ENCODE assay signal across 9 mouse cellular contexts in genomic region chr17:29322603-29322962, GRCm38 (mm10). TPM values are rescaled to one million over a fixed set of nuclear protein-coding genes. Genes with fewer than 3 reads are reported as not detected.
DNase-seq lines count a peak whose midpoint lies in the region; ATAC-seq and TF ChIP-seq lines count a peak whose summit lies in the region.
"Had no signal": no experiment of that assay in that cellular context is flagged by ENCODE, and none has a peak within 500 bp of the region (broad histone marks: within the 10 kb centered on the region; RNA-seq: fewer than 3 reads in every experiment).

No protein-coding gene starts in this region.

- peaks cover 44% of the 10 kb centered on the region for H3K27me3 ChIP-seq in heart, embryonic 14.5 days (ENCODE audit: control insufficient read depth, insufficient read depth, low read length)
- H3K27me3 ChIP-seq in limb, embryonic 14.5 days (ENCODE audit: control insufficient read depth, insufficient read depth, low read length): peaks cover 33% of the 10 kb centered on the region

- no peak for DNase-seq in heart, postnatal 36 days
- peak; percentile 57 for DNase-seq in forelimb bud, embryonic 11.5 days (ENCODE audit: low read depth, low spot score)
- DNase-seq in limb, embryonic 14.5 days (ENCODE audit: low spot score): no peak
- DNase-seq in retina, embryonic 14.5 days (ENCODE audit: low spot score): peak; percentile 42
- no peak for DNase-seq in spleen, adult 12 weeks (ENCODE audit: low spot score)
- DNase-seq in T-cell, adult 2 months (ENCODE audit: low spot score): no peak
- DNase-seq in layer of hippocampus, postnatal 36 days: no peak

- H3K9ac ChIP-seq in heart, embryonic 14.5 days (ENCODE audit: low read length): no peak overlapping the region
- H3K9ac ChIP-seq in limb, embryonic 14.5 days (ENCODE audit: low read depth, low read length, severe bottlenecking): no peak overlapping the region

- no peak overlapping the region; a peak in 1 of 4 replicates for H3K4me3 ChIP-seq in heart, embryonic 14.5 days (ENCODE audit: control insufficient read depth in 1 of 2, insufficient read depth in 1 of 2, low read depth in 1 of 2, low read length in 2 of 2)
- H3K4me3 ChIP-seq in limb, embryonic 14.5 days (replicated peaks; ENCODE audit: low read length): peak overlapping the region; percentile 14; the same call in 1 of the 2 replicates
- H3K4me3 ChIP-seq: myocyte had no signal

- TF ChIP-seq POLR2A in limb, embryonic 14.5 days (IDR thresholded peaks at IDR 0.05; ENCODE audit: borderline replicate concordance, extremely low read depth, insufficient read depth, insufficient read length): no peak

- H3K4me1 ChIP-seq in heart, embryonic 14.5 days (ENCODE audit: control insufficient read depth in 2 of 2, insufficient read depth in 2 of 2, low read length in 2 of 2): peaks cover 17 to 20% of the 10 kb centered on the region in 2 experiments
- H3K4me1 ChIP-seq in limb, embryonic 14.5 days (ENCODE audit: control insufficient read depth, insufficient read depth, low read length): peaks cover 21% of the 10 kb centered on the region; the same call in 1 of the 2 replicates

- ATAC-seq in heart, embryonic 14.5 days (ENCODE audit: insufficient number of reproducible peaks, insufficient read depth, low FRiP score, low read depth): no peak
- ATAC-seq in limb, embryonic 14.5 days (ENCODE audit: low FRiP score, low read depth): 0 out of 2 replicates have a peak, but pooled peaks have one; percentile 14

- no peak overlapping the region for H3K27ac ChIP-seq in heart, embryonic 14.5 days (replicated peaks in 1 of 2; ENCODE audit: control insufficient read depth in 1 of 2, insufficient read depth in 1 of 2, low read depth in 2 of 2, low read length in 2 of 2)
- no peak overlapping the region for H3K27ac ChIP-seq in limb, embryonic 14.5 days (replicated peaks; ENCODE audit: low read depth, low read length)

- peak overlapping the region; percentile 49 for H3K4me2 ChIP-seq in heart, embryonic 14.5 days (ENCODE audit: low read length)
- H3K4me2 ChIP-seq in limb, embryonic 14.5 days (replicated peaks; ENCODE audit: low read depth, low read length, severe bottlenecking): peak overlapping the region; percentile 20

- 25% methylated on average over 18 of the region's 18 CpGs for WGBS in heart, embryonic 14.5 days
- WGBS in limb, embryonic 14.5 days: 8% methylated on average over 18 of the region's 18 CpGs

- no peaks in the 10 kb centered on the region for H3K36me3 ChIP-seq in heart, embryonic 14.5 days (ENCODE audit: control insufficient read depth, insufficient read depth, low read length)
- no peaks in the 10 kb centered on the region for H3K36me3 ChIP-seq in limb, embryonic 14.5 days (ENCODE audit: control insufficient read depth, insufficient read depth, low read length)

- intact Hi-C loops in heart, postnatal 36 days (cut with DNase I): no loop called here

- no peaks in the 10 kb centered on the region for H3K9me3 ChIP-seq in heart, embryonic 14.5 days (ENCODE audit: control insufficient read depth, low read length)
- H3K9me3 ChIP-seq in limb, embryonic 14.5 days (ENCODE audit: control insufficient read depth, low read length): no peaks in the 10 kb centered on the region

RNA-seq across cellular contexts. Expression of gene Pi16, which starts 5.1 kb away (rescaled TPM):
- polyA plus RNA-seq in heart, embryonic 14.5 days (2014; fragmentation: Nextera tagmentation; extraction: Ambion mirVana): 0.77 and 1.1 TPM in 2 replicates
- 10 to 100 TPM; 35.9 to 42.4 TPM for total RNA-seq in heart, postnatal 36 days (2021)
- polyA plus RNA-seq in limb, embryonic 14.5 days (2012; rRNA removed): 2.0 and 2.6 TPM in 2 replicates
- 1.4 and 2.2 TPM in 2 replicates for polyA plus RNA-seq in limb, embryonic 14.5 days (2014; fragmentation: Nextera tagmentation; extraction: Ambion mirVana)
- total RNA-seq in layer of hippocampus, postnatal 36 days (2021): 1 to 10 TPM; 1.2 to 1.4 TPM

RNA-seq across cellular contexts. Expression of gene Mtch1, which starts 25.2 kb away (rescaled TPM):
- 342 and 368 TPM in 2 replicates for polyA plus RNA-seq in heart, embryonic 14.5 days (2014; fragmentation: Nextera tagmentation; extraction: Ambion mirVana)
- total RNA-seq in heart, postnatal 36 days (2021): 100 to 1,000 TPM; 201 to 211 TPM
- polyA plus RNA-seq in limb, embryonic 14.5 days (2012; rRNA removed): 469 and 541 TPM in 2 replicates
- polyA plus RNA-seq in limb, embryonic 14.5 days (2014; fragmentation: Nextera tagmentation; extraction: Ambion mirVana): 420 and 443 TPM in 2 replicates
- 100 to 1,000 TPM; 568 to 611 TPM for total RNA-seq in layer of hippocampus, postnatal 36 days (2021)

RNA-seq across cellular contexts. Expression of gene Fgd2, which starts 38.1 kb away (rescaled TPM):
- 2.4 and 2.8 TPM in 2 replicates for polyA plus RNA-seq in heart, embryonic 14.5 days (2014; fragmentation: Nextera tagmentation; extraction: Ambion mirVana)
- 1 to 10 TPM; 3.5 to 4.5 TPM for total RNA-seq in heart, postnatal 36 days (2021)
- polyA plus RNA-seq in limb, embryonic 14.5 days (2012; rRNA removed): 9.4 and 10.8 TPM in 2 replicates
- polyA plus RNA-seq in limb, embryonic 14.5 days (2014; fragmentation: Nextera tagmentation; extraction: Ambion mirVana): 6.2 and 8.4 TPM in 2 replicates
- total RNA-seq in layer of hippocampus, postnatal 36 days (2021): 1 to 10 TPM; 4.2 to 6.9 TPM

RNA-seq across cellular contexts. Expression of gene BC004004, which starts 54.0 kb away (rescaled TPM):
- polyA plus RNA-seq in heart, embryonic 14.5 days (2014; fragmentation: Nextera tagmentation; extraction: Ambion mirVana): 106 and 112 TPM in 2 replicates
- 100 to 1,000 TPM; 228 to 258 TPM for total RNA-seq in heart, postnatal 36 days (2021)
- polyA plus RNA-seq in limb, embryonic 14.5 days (2012; rRNA removed): 58.7 and 64.6 TPM in 2 replicates
- 85.3 and 87.6 TPM in 2 replicates for polyA plus RNA-seq in limb, embryonic 14.5 days (2014; fragmentation: Nextera tagmentation; extraction: Ambion mirVana)
- 10 to 100 TPM; 77.6 to 80.4 TPM for total RNA-seq in layer of hippocampus, postnatal 36 days (2021)

RNA-seq across cellular contexts. Expression of gene Ppil1, which starts 58.6 kb away (rescaled TPM):
- polyA plus RNA-seq in heart, embryonic 14.5 days (2014; fragmentation: Nextera tagmentation; extraction: Ambion mirVana): 98.2 and 106 TPM in 2 replicates
- total RNA-seq in heart, postnatal 36 days (2021): 10 to 100 TPM; 27.0 to 27.2 TPM
- 76.5 and 78.5 TPM in 2 replicates for polyA plus RNA-seq in limb, embryonic 14.5 days (2012; rRNA removed)
- 130 and 132 TPM in 2 replicates for polyA plus RNA-seq in limb, embryonic 14.5 days (2014; fragmentation: Nextera tagmentation; extraction: Ambion mirVana)
- total RNA-seq in layer of hippocampus, postnatal 36 days (2021): 10 to 100 TPM; 17.6 to 17.9 TPM

Comparison
In these comparisons a context has a peak if more than half of its experiments do, and no peak if none do; other contexts are left out.
1. DNase-seq: peak in forelimb bud, embryonic 11.5 days (single experiment) and retina, embryonic 14.5 days (single experiment); none in heart, postnatal 36 days (0 of 2), limb, embryonic 14.5 days (single experiment), spleen, adult 12 weeks (single experiment), T-cell, adult 2 months (single experiment) and layer of hippocampus, postnatal 36 days (0 of 2).
2. RNA of gene Pi16, which starts 5.1 kb away (total RNA-seq): 35.9 to 42.4 TPM in heart, postnatal 36 days; 1.2 to 1.4 TPM in layer of hippocampus, postnatal 36 days; every median in the first group is over 10 times any median in the second.